Mouse (Mus musculus): ENCODE measurements around the gene Atg9b.
"Not testable (repeated sequence)": the region's sequence is repeated elsewhere in the genome, so short reads cannot be mapped to it uniquely, and the experiment has no call there.

Gene Atg9b

GRCm38 (mm10) chr5:24404594-24405360, 12.8 kb upstream of the Atg9b start:
- no peak for DNase-seq (ENCODE audit: low spot score)

- DNase-seq (ENCODE audit: low spot score) = no peak
Observed at GRCm38 (mm10) chr5:24401969-24402368, 10.0 kb upstream of the Atg9b start.

GRCm38 (mm10) chr5:24400911-24401605, 9.1 kb upstream of the Atg9b start:
- no peak for DNase-seq (ENCODE audit: low spot score)

- no peak for DNase-seq (ENCODE audit: low spot score)
Observed at GRCm38 (mm10) chr5:24400362-24400761, 8.4 kb upstream of the Atg9b start.

GRCm38 (mm10) chr5:24399686-24400085, 7.7 kb upstream of the Atg9b start:
- no peak for DNase-seq (ENCODE audit: low spot score)

GRCm38 (mm10) chr5:24396254-24396653, 4.3 kb upstream of the Atg9b start:
- DNase-seq (ENCODE audit: low spot score) = not testable (repeated sequence)

- DNase-seq (ENCODE audit: low spot score) = peak; percentile 98
Observed at GRCm38 (mm10) chr5:24394165-24394894, 2.4 kb upstream of the Atg9b start.

- peak; percentile 89 for DNase-seq (ENCODE audit: low spot score)
Observed at GRCm38 (mm10) chr5:24393392-24393997, 1.6 kb upstream of the Atg9b start, which contains the start of gene Abcb8. TSS of gene Abcb8 (plus strand) at chr5:24393663.

GRCm38 (mm10) chr5:24392724-24393123, 781 bp upstream of the Atg9b start:
- DNase-seq (ENCODE audit: low spot score) = no peak

GRCm38 (mm10) chr5:24389658-24390020, 2.3 kb downstream of the Atg9b start:
- no peak for DNase-seq (ENCODE audit: low spot score)

GRCm38 (mm10) chr5:24389011-24389657, 2.8 kb downstream of the Atg9b start:
- DNase-seq (ENCODE audit: low spot score) = peak; percentile 72

- DNase-seq (ENCODE audit: low spot score) = no peak
Observed at GRCm38 (mm10) chr5:24388246-24388915, 3.6 kb downstream of the Atg9b start.

- peak; percentile 75 for DNase-seq (ENCODE audit: low spot score)
Observed at GRCm38 (mm10) chr5:24387264-24388241, 4.4 kb downstream of the Atg9b start.

- DNase-seq (ENCODE audit: low spot score) = no peak
Observed at GRCm38 (mm10) chr5:24385887-24386550, 5.9 kb downstream of the Atg9b start.

- DNase-seq (ENCODE audit: low spot score) = no peak
Observed at GRCm38 (mm10) chr5:24385374-24385773, 6.6 kb downstream of the Atg9b start.

- DNase-seq (ENCODE audit: low spot score) = no peak
Observed at GRCm38 (mm10) chr5:24384407-24384806, 7.5 kb downstream of the Atg9b start.

GRCm38 (mm10) chr5:24383026-24383859, 8.7 kb downstream of the Atg9b start:
- peak; percentile 98 for DNase-seq (ENCODE audit: low spot score)

GRCm38 (mm10) chr5:24381988-24382387, 10.0 kb downstream of the Atg9b start:
- DNase-seq (ENCODE audit: low spot score) = no peak

- DNase-seq (ENCODE audit: low spot score) = no peak
Observed at GRCm38 (mm10) chr5:24381486-24381885, 10.5 kb downstream of the Atg9b start.
